Mouse (Mus musculus): ENCODE results near the gene Ccdc88b.

GRCm38 (mm10) chr19:6840475-6841291, 17.3 kb downstream of the Ccdc88b start, which contains the start of gene Rps6ka4:
- TF ChIP-seq POLR2A (IDR thresholded peaks at IDR 0.05; ENCODE audit: borderline replicate concordance, low read depth, low read length) (no peak), CTCF (IDR thresholded peaks at IDR 0.05; ENCODE audit: low read depth, low read length) (no peak)
